Mouse (Mus musculus) stomach, embryonic 14.5 days (tissue): Measurements from ENCODE around the gene Mcf2l. TPM values are rescaled to one million over a fixed set of nuclear protein-coding genes. Genes with fewer than 3 reads are reported as not detected.

Experiments
- ATAC-seq: fragments of 200-750 bp; cut with Nextera tagmentation; 2 replicates; pipeline ENCODE4 v1.8.0; 2017; ENCODE audit warnings: low read depth, moderate TSS enrichment; ENCODE audit not compliant: insufficient number of reproducible peaks, insufficient read depth, low FRiP score
- H3K27ac ChIP-seq: fragments of 300-500 bp; sonication (generic); 2 replicates; pipeline ENCODE4 v1.5.1; 2014; ENCODE audit warnings: mild to moderate bottlenecking, low read length, moderate library complexity, mixed read lengths
- H3K27me3 ChIP-seq: fragments of 300-500 bp; sonication (generic); 2 replicates; pipeline ENCODE4 v1.6.1; 2014; ENCODE audit warnings: low read length, control low read depth, mixed read lengths; ENCODE audit not compliant: control insufficient read depth, insufficient read depth
- H3K36me3 ChIP-seq: fragments of 300-500 bp; sonication (generic); 2 replicates; pipeline ENCODE4 v1.6.1; 2014; ENCODE audit warnings: mild to moderate bottlenecking, control low read depth, low read length, moderate library complexity, mixed read lengths; ENCODE audit not compliant: control insufficient read depth, insufficient read depth
- H3K4me1 ChIP-seq: fragments of 300-500 bp; sonication (generic); 2 replicates; pipeline ENCODE4 v1.6.1; 2014; ENCODE audit warnings: low read length, control low read depth, mixed read lengths; ENCODE audit not compliant: control insufficient read depth, insufficient read depth
- H3K4me2 ChIP-seq: fragments of 300-500 bp; sonication (generic); replicated peaks from 2 replicates; pipeline ENCODE4 v1.6.1; 2014; ENCODE audit warnings: low read depth, low read length, control low read depth
- H3K4me3 ChIP-seq: fragments of 300-500 bp; sonication (generic); 2 replicates; pipeline ENCODE4 v1.5.1; 2014; ENCODE audit warnings: low read depth, low read length, control low read depth
- H3K9ac ChIP-seq: fragments of 300-500 bp; sonication (generic); replicated peaks from 2 replicates; pipeline ENCODE4 v1.6.1; 2014; ENCODE audit warnings: low read depth, mild to moderate bottlenecking, control low read depth, low read length, moderate library complexity, mixed read lengths
- H3K9me3 ChIP-seq: fragments of 300-500 bp; sonication (generic); 2 replicates; pipeline ENCODE4 v1.6.1; 2016; ENCODE audit warnings: low read depth, low read length, control low read depth; ENCODE audit not compliant: control insufficient read depth
- WGBS: fragments of 180-500 bp; shearing (Covaris S2); extraction: QIAGEN DNeasy Blood & Tissue Kit; methylation state at CpG from one replicate; pipeline ENCODE4 v1.1.7; 2014; 5-methylcytosine and 5-hydroxymethylcytosine counted together
- polyA plus RNA-seq: library from polyadenylated mRNA; unstranded; fragments of >200 nt; fragmentation: Nextera tagmentation; extraction: Ambion mirVana; gene quantifications from 2 replicates; pipeline ENCODE4 v1.2.1, GENCODE M21; 2014

The Mcf2l gene
- polyA plus RNA-seq, 1 experiment from 2014 or later: 20.7 TPM

GRCm38 (mm10) chr8:13021830-13022229 lies 148.2 kb downstream of the Mcf2l start:
- H3K27ac ChIP-seq: no peak overlapping the region
- H3K27me3 ChIP-seq: no peaks in the 10 kb centered on the region
- WGBS: 91% methylated on average over 8 of the region's 8 CpGs
- no peak for ATAC-seq
- H3K9ac ChIP-seq: no peak overlapping the region
- H3K4me3 ChIP-seq: no peak overlapping the region
- no peak overlapping the region for H3K4me2 ChIP-seq
- H3K36me3 ChIP-seq: peaks cover 4% of the 10 kb centered on the region; the same call in 1 of the 2 replicates
- no peaks in the 10 kb centered on the region for H3K4me1 ChIP-seq
- H3K9me3 ChIP-seq: no peaks in the 10 kb centered on the region

GRCm38 (mm10) chr8:13025487-13026224 lies 152.1 kb downstream of the Mcf2l start, which contains the start of gene F7:
F7 (plus strand) TSS chr8:13026034.
- no peaks in the 10 kb centered on the region for H3K4me1 ChIP-seq
- 61% methylated on average over 10 of the region's 10 CpGs for WGBS
- no peaks in the 10 kb centered on the region for H3K9me3 ChIP-seq
- H3K27me3 ChIP-seq: no peaks in the 10 kb centered on the region
- H3K27ac ChIP-seq: no peak within 1 kb of the TSS
- no peak for ATAC-seq
- H3K9ac ChIP-seq: no peak within 1 kb of the TSS
- no peaks in the 10 kb centered on the region for H3K36me3 ChIP-seq
- H3K4me2 ChIP-seq: no peak within 1 kb of the TSS
- H3K4me3 ChIP-seq: no peak within 1 kb of the TSS

- no peak for ATAC-seq
- Histone ChIP-seq H3K4me2 (no peak overlapping the region), H3K4me1 (no peaks in the 10 kb centered on the region), H3K9ac (no peak overlapping the region), H3K4me3 (no peak overlapping the region), H3K27me3 (no peaks in the 10 kb centered on the region), H3K27ac (no peak overlapping the region), H3K36me3 (no peaks in the 10 kb centered on the region), H3K9me3 (no peaks in the 10 kb centered on the region)
- 85% methylated on average over 5 of the region's 5 CpGs for WGBS
These were observed 154.0 kb downstream of the Mcf2l start for GRCm38 (mm10) chr8:13027615-13028014.

GRCm38 (mm10) chr8:13028482-13028881 lies 154.9 kb downstream of the Mcf2l start:
- Histone ChIP-seq H3K9me3 (no peaks in the 10 kb centered on the region), H3K4me1 (no peaks in the 10 kb centered on the region), H3K4me3 (no peak overlapping the region), H3K36me3 (no peaks in the 10 kb centered on the region), H3K9ac (no peak overlapping the region), H3K27ac (no peak overlapping the region), H3K27me3 (no peaks in the 10 kb centered on the region), H3K4me2 (no peak overlapping the region)
- no peak for ATAC-seq
- 68% methylated on average over 5 of the region's 5 CpGs for WGBS

- Histone ChIP-seq H3K4me1 (no peaks in the 10 kb centered on the region), H3K4me2 (no peak overlapping the region), H3K4me3 (no peak overlapping the region), H3K27me3 (no peaks in the 10 kb centered on the region), H3K27ac (no peak overlapping the region), H3K9ac (no peak overlapping the region), H3K9me3 (no peaks in the 10 kb centered on the region), H3K36me3 (no peaks in the 10 kb centered on the region)
- ATAC-seq: no peak
- 89% methylated on average over 10 of the region's 10 CpGs for WGBS
These were observed 162.8 kb downstream of the Mcf2l start for GRCm38 (mm10) chr8:13036346-13036812.

GRCm38 (mm10) chr8:13037015-13037414 lies 163.4 kb downstream of the Mcf2l start, which contains the start of gene F10:
F10 (plus strand) TSS chr8:13037308.
- Histone ChIP-seq H3K4me2 (no peak within 1 kb of the TSS), H3K9ac (no peak within 1 kb of the TSS), H3K27me3 (no peaks in the 10 kb centered on the region), H3K4me3 (no peak within 1 kb of the TSS), H3K4me1 (no peaks in the 10 kb centered on the region), H3K36me3 (no peaks in the 10 kb centered on the region), H3K9me3 (no peaks in the 10 kb centered on the region), H3K27ac (no peak within 1 kb of the TSS)
- ATAC-seq: no peak
- WGBS: 67% methylated on average over 7 of the region's 7 CpGs

- H3K9ac ChIP-seq: no peak overlapping the region
- no peaks in the 10 kb centered on the region for H3K9me3 ChIP-seq
- no peak for ATAC-seq
- no peak overlapping the region for H3K27ac ChIP-seq
- H3K27me3 ChIP-seq: no peaks in the 10 kb centered on the region
- 39% methylated on average over 5 of the region's 5 CpGs for WGBS
- no peak overlapping the region for H3K4me3 ChIP-seq
- H3K4me1 ChIP-seq: no peaks in the 10 kb centered on the region
- H3K4me2 ChIP-seq: no peak overlapping the region
- H3K36me3 ChIP-seq: no peaks in the 10 kb centered on the region
These were observed 164.0 kb downstream of the Mcf2l start for GRCm38 (mm10) chr8:13037569-13037968.

- no peak overlapping the region for H3K4me3 ChIP-seq
- ATAC-seq: no peak
- WGBS: 89% methylated on average over 6 of the region's 6 CpGs
- no peak overlapping the region for H3K4me2 ChIP-seq
- H3K27ac ChIP-seq: no peak overlapping the region
- no peaks in the 10 kb centered on the region for H3K9me3 ChIP-seq
- no peaks in the 10 kb centered on the region for H3K27me3 ChIP-seq
- no peaks in the 10 kb centered on the region for H3K4me1 ChIP-seq
- no peaks in the 10 kb centered on the region for H3K36me3 ChIP-seq
- no peak overlapping the region for H3K9ac ChIP-seq
These were observed 165.4 kb downstream of the Mcf2l start for GRCm38 (mm10) chr8:13039054-13039453.

GRCm38 (mm10) chr8:13041459-13041858 lies 167.9 kb downstream of the Mcf2l start:
- no peaks in the 10 kb centered on the region for H3K9me3 ChIP-seq
- H3K4me3 ChIP-seq: no peak overlapping the region
- H3K27me3 ChIP-seq: no peaks in the 10 kb centered on the region
- WGBS: 83% methylated on average over 4 of the region's 4 CpGs
- no peaks in the 10 kb centered on the region for H3K36me3 ChIP-seq
- H3K9ac ChIP-seq: no peak overlapping the region
- no peaks in the 10 kb centered on the region for H3K4me1 ChIP-seq
- H3K4me2 ChIP-seq: no peak overlapping the region
- ATAC-seq: no peak
- no peak overlapping the region for H3K27ac ChIP-seq
